Mouse (Mus musculus) neural tube, embryonic 14.5 days (tissue): ENCODE measurements at regions not wholly inside any gene's neighbourhood (a gene's known extent, or its start where the extent isn't known, plus 50 kb on each side); places are given as distances from the start of the nearest gene placed in this dataset.

ENCODE experiments used
- ATAC-seq: fragments of 200-750 bp; cut with Nextera tagmentation; 2 replicates; pipeline ENCODE4 v1.8.0; 2017; ENCODE audit warnings: low read depth, mild to moderate bottlenecking, moderate TSS enrichment, moderate library complexity
- H3K27ac ChIP-seq: fragments of 300-500 bp; sonication (generic); 2 replicates; pipeline ENCODE4 v1.5.1; 2014; ENCODE audit warnings: low read depth, mild to moderate bottlenecking, control low read depth, low read length, moderate library complexity, mixed read lengths
- H3K27me3 ChIP-seq: fragments of 300-500 bp; sonication (generic); 2 replicates; pipeline ENCODE4 v1.6.1; 2014; ENCODE audit warnings: low read length; ENCODE audit not compliant: control insufficient read depth, insufficient read depth
- H3K36me3 ChIP-seq: fragments of 300-500 bp; sonication (generic); 2 replicates; pipeline ENCODE4 v1.6.1; 2014; ENCODE audit warnings: low read length, mixed read lengths; ENCODE audit not compliant: control insufficient read depth, insufficient read depth
- H3K4me1 ChIP-seq: fragments of 300-500 bp; sonication (generic); 2 replicates; pipeline ENCODE4 v1.6.1; 2014; ENCODE audit warnings: low read length; ENCODE audit not compliant: control insufficient read depth, insufficient read depth
- H3K4me2 ChIP-seq: fragments of 300-500 bp; sonication (generic); 2 replicates; pipeline ENCODE4 v1.6.1; 2014; ENCODE audit warnings: mild to moderate bottlenecking, low read depth, low read length, control low read depth
- H3K4me3 ChIP-seq: fragments of 300-500 bp; sonication (generic); 2 replicates; pipeline ENCODE4 v1.5.1; 2014; ENCODE audit warnings: low read depth, low read length, control low read depth, mixed read lengths
- H3K9ac ChIP-seq: fragments of 300-500 bp; sonication (generic); replicated peaks from 2 replicates; pipeline ENCODE4 v1.6.1; 2014; ENCODE audit warnings: low read depth, mild to moderate bottlenecking, control low read depth, low read length, mixed read lengths
- H3K9me3 ChIP-seq: fragments of 300-500 bp; sonication (generic); 2 replicates; pipeline ENCODE4 v1.6.1; 2016; ENCODE audit warnings: low read length; ENCODE audit not compliant: control insufficient read depth
- WGBS: fragments of 180-500 bp; shearing (Covaris S2); extraction: QIAGEN DNeasy Blood & Tissue Kit; methylation state at CpG from one replicate; pipeline ENCODE4 v1.1.7; 2014; 5-methylcytosine and 5-hydroxymethylcytosine counted together

- Histone ChIP-seq H3K36me3 (no peaks in the 10 kb centered on the region), H3K4me1 (no peaks in the 10 kb centered on the region), H3K27ac (no peak overlapping the region), H3K4me3 (no peak overlapping the region), H3K27me3 (no peaks in the 10 kb centered on the region), H3K9me3 (no peaks in the 10 kb centered on the region), H3K4me2 (no peak overlapping the region), H3K9ac (no peak overlapping the region)
- no peak for ATAC-seq
- WGBS: 100% methylated on average over 1 of the region's 1 CpGs
Observed at GRCm38 (mm10) chr10:56968913-56969312, 517.3 kb upstream of the Hsf2 start.

- no peak for ATAC-seq
- Histone ChIP-seq H3K27ac (no peak overlapping the region), H3K27me3 (no peaks in the 10 kb centered on the region), H3K9ac (no peak overlapping the region), H3K9me3 (no peaks in the 10 kb centered on the region), H3K36me3 (no peaks in the 10 kb centered on the region), H3K4me1 (no peaks in the 10 kb centered on the region), H3K4me3 (no peak overlapping the region), H3K4me2 (no peak overlapping the region)
- 70% methylated on average over 5 of the region's 5 CpGs for WGBS
Observed at GRCm38 (mm10) chr10:56974812-56975211, 511.4 kb upstream of the Hsf2 start.

GRCm38 (mm10) chr10:56979601-56980000 is 506.6 kb upstream of the Hsf2 start:
- Histone ChIP-seq H3K4me3 (no peak overlapping the region), H3K4me1 (no peaks in the 10 kb centered on the region), H3K9ac (no peak overlapping the region), H3K27ac (no peak overlapping the region), H3K9me3 (no peaks in the 10 kb centered on the region), H3K4me2 (no peak overlapping the region), H3K36me3 (no peaks in the 10 kb centered on the region), H3K27me3 (no peaks in the 10 kb centered on the region)
- ATAC-seq: no peak
- 47% methylated on average over 3 of the region's 3 CpGs for WGBS

GRCm38 (mm10) chr10:56980821-56981220 is 505.4 kb upstream of the Hsf2 start:
- ATAC-seq: no peak
- H3K36me3 ChIP-seq: no peaks in the 10 kb centered on the region
- 90% methylated on average over 3 of the region's 3 CpGs for WGBS
- no peaks in the 10 kb centered on the region for H3K9me3 ChIP-seq
- no peak overlapping the region for H3K27ac ChIP-seq
- no peaks in the 10 kb centered on the region for H3K4me1 ChIP-seq
- H3K4me3 ChIP-seq: no peak overlapping the region
- H3K27me3 ChIP-seq: no peaks in the 10 kb centered on the region
- no peak overlapping the region for H3K9ac ChIP-seq
- H3K4me2 ChIP-seq: no peak overlapping the region

- H3K36me3 ChIP-seq: no peaks in the 10 kb centered on the region
- ATAC-seq: no peak
Observed at GRCm38 (mm10) chr10:56982526-56983190, 503.5 kb upstream of the Hsf2 start.

GRCm38 (mm10) chr10:56994969-56995368 is 491.2 kb upstream of the Hsf2 start:
- WGBS: 94% methylated on average over 3 of the region's 3 CpGs

More at GRCm38 (mm10) chr10:56982526-56983190, 503.5 kb upstream of the Hsf2 start:
- Histone ChIP-seq H3K4me1 (no peaks in the 10 kb centered on the region), H3K9ac (no peak overlapping the region), H3K9me3 (no peaks in the 10 kb centered on the region), H3K4me2 (no peak overlapping the region), H3K4me3 (no peak overlapping the region), H3K27ac (no peak overlapping the region), H3K27me3 (no peaks in the 10 kb centered on the region)
- 74% methylated on average over 8 of the region's 8 CpGs for WGBS

GRCm38 (mm10) chr10:57000892-57001722 is 485.1 kb upstream of the Hsf2 start:
- 24% methylated on average over 16 of the region's 16 CpGs for WGBS
- H3K4me3 ChIP-seq: no peak overlapping the region
- H3K27ac ChIP-seq: no peak overlapping the region
- H3K9me3 ChIP-seq: no peaks in the 10 kb centered on the region
- peak overlapping the region; percentile 36 for H3K4me2 ChIP-seq
- H3K36me3 ChIP-seq: no peaks in the 10 kb centered on the region
- no peaks in the 10 kb centered on the region for H3K27me3 ChIP-seq
- peak; percentile 91 for ATAC-seq
- no peak overlapping the region; the same call in 1 of the 2 replicates for H3K9ac ChIP-seq
- no peaks in the 10 kb centered on the region for H3K4me1 ChIP-seq

More at GRCm38 (mm10) chr10:56994969-56995368, 491.2 kb upstream of the Hsf2 start:
- H3K4me1 ChIP-seq: no peaks in the 10 kb centered on the region
- H3K9me3 ChIP-seq: no peaks in the 10 kb centered on the region
- no peak overlapping the region for H3K9ac ChIP-seq
- ATAC-seq: no peak
- no peaks in the 10 kb centered on the region for H3K27me3 ChIP-seq
- no peak overlapping the region for H3K27ac ChIP-seq
- H3K4me3 ChIP-seq: no peak overlapping the region
- H3K36me3 ChIP-seq: no peaks in the 10 kb centered on the region
- H3K4me2 ChIP-seq: no peak overlapping the region

- Histone ChIP-seq H3K27me3 (no peaks in the 10 kb centered on the region), H3K4me3 (no peak overlapping the region), H3K9ac (no peak overlapping the region; the same call in 1 of the 2 replicates), H3K4me1 (no peaks in the 10 kb centered on the region), H3K36me3 (no peaks in the 10 kb centered on the region), H3K9me3 (no peaks in the 10 kb centered on the region), H3K27ac (no peak overlapping the region), H3K4me2 (peak overlapping the region; percentile 36)
- 0 out of 2 replicates have a peak, but pooled peaks have one; percentile 61 for ATAC-seq
- WGBS: 64% methylated on average over 8 of the region's 8 CpGs
Observed at GRCm38 (mm10) chr10:57001723-57002110, 484.5 kb upstream of the Hsf2 start.

- Histone ChIP-seq H3K9ac (no peak overlapping the region), H3K27ac (no peak overlapping the region), H3K36me3 (no peaks in the 10 kb centered on the region), H3K4me3 (no peak overlapping the region), H3K4me2 (no peak overlapping the region), H3K4me1 (no peaks in the 10 kb centered on the region), H3K9me3 (no peaks in the 10 kb centered on the region), H3K27me3 (no peaks in the 10 kb centered on the region)
- WGBS: 92% methylated on average over 2 of the region's 2 CpGs
- no peak for ATAC-seq
Observed at GRCm38 (mm10) chr10:57037641-57038040, 448.5 kb upstream of the Hsf2 start.
